Mouse (Mus musculus): ENCODE data around the gene Polr1c. TPM values are rescaled to one million over a fixed set of nuclear protein-coding genes. Genes with fewer than 3 reads are reported as not detected.

Polr1c gene
- total and polyA plus RNA-seq, 2 experiments from 2014 or later: 51.1 to 57.6 TPM

DNA sequence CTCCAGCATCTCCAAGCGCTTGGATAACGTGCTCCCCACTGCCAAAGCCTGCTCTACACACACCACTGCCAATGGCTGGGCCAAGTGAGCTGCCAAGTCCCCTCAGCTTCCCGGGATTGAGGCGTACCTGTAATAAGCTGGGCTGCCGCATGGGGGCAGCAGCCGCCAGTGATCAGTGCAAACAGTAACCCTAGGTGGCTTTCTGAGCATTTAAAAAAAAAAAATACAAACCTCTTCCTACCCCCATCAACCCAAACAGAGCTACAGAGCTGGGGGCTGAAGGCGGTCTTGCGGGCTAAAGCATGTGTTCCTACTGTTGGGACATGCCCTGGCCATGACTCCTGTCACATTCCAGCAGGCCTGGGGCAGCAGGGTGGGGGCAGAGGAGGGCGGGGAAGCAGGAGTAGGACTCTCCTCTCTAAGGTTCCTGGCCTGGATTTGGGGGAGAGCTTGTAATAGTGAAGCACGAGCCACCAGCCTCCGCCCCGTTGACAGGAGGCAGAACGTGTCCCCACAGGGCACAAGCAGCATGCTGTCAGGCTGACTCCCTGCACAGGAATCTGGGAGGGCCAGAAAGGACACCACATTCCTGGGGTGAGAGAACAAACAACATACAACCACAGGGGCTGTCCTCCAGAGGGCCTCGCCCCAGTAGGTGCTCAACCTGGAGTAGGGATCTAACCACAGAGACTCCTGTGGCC is 18.2 kb upstream of the Polr1c start:
- ATAC-seq: peak; percentile 85
- Histone ChIP-seq H3K4me3 (ENCODE audit: low read depth, low read length) (no peak overlapping the region), H3K4me2 (ENCODE audit: low read depth) (no peak overlapping the region), H3K4me1 (ENCODE audit: insufficient read depth) (no peaks in the 10 kb centered on the region), H3K9ac (no peak overlapping the region), H3K36me3 (ENCODE audit: insufficient read depth) (peaks cover 32% of the 10 kb centered on the region), H3K27me3 (ENCODE audit: insufficient read depth, low read length) (no peaks in the 10 kb centered on the region), H3K27ac (ENCODE audit: low read depth, low read length) (no peak overlapping the region), H3K9me3 (ENCODE audit: low read length) (no peaks in the 10 kb centered on the region)
- peak; percentile 95 for TF ChIP-seq CTCF (IDR thresholded peaks at IDR 0.05; ENCODE audit: low read depth)
- peak; percentile 93 for DNase-seq
- 27% methylated on average over 14 of the region's 14 CpGs for WGBS

- no peak for DNase-seq
- no peak for ATAC-seq
- 81% methylated on average over 12 of the region's 12 CpGs for WGBS
- H3K4me1 ChIP-seq (ENCODE audit: insufficient read depth): no peaks in the 10 kb centered on the region
- H3K27me3 ChIP-seq (ENCODE audit: insufficient read depth, low read length): no peaks in the 10 kb centered on the region
- H3K27ac ChIP-seq (ENCODE audit: low read depth, low read length): no peak overlapping the region
- peaks cover 36% of the 10 kb centered on the region for H3K36me3 ChIP-seq (ENCODE audit: insufficient read depth)
- H3K9me3 ChIP-seq (ENCODE audit: low read length): no peaks in the 10 kb centered on the region
- no peak overlapping the region for H3K4me3 ChIP-seq (ENCODE audit: low read depth, low read length)
- TF ChIP-seq CTCF (IDR thresholded peaks at IDR 0.05; ENCODE audit: low read depth): no peak
- H3K4me2 ChIP-seq (ENCODE audit: low read depth): no peak overlapping the region
- H3K9ac ChIP-seq: no peak overlapping the region
Measured at GRCm38 (mm10) chr17:46265502-46265901, 17.6 kb upstream of the Polr1c start.

DNA sequence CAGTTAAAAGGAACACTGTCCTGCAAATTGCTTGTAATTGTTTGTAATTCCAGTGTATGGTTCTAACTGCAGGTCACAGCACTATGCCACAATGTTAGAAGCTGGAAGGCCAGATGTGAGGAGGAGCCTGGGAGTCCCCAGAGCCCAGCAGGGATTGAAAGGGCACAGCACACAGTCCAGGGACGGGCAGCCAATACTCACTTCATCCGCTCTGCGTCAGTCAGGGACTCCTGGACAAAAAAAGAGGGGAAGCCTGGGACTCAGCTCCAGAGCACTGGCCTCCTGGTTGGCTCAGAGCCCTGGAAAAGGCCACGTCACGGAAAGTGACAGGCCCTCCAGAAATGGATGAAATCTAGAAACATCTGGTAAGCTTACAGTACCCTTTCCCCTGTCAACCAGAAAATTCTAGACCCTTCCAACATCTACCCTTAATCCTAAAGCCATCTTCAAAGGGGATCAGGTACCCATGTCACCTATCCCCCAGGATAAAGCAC is 14.4 kb upstream of the Polr1c start:
- no peak for DNase-seq
- no peaks in the 10 kb centered on the region for H3K9me3 ChIP-seq (ENCODE audit: low read length)
- WGBS: 82% methylated on average over 5 of the region's 5 CpGs
- no peak for ATAC-seq
- peaks cover 60% of the 10 kb centered on the region for H3K36me3 ChIP-seq (ENCODE audit: insufficient read depth)
- H3K27me3 ChIP-seq (ENCODE audit: insufficient read depth, low read length): no peaks in the 10 kb centered on the region
- no peak overlapping the region for H3K9ac ChIP-seq
- H3K4me2 ChIP-seq (ENCODE audit: low read depth): no peak overlapping the region
- no peak overlapping the region for H3K27ac ChIP-seq (ENCODE audit: low read depth, low read length)
- no peaks in the 10 kb centered on the region for H3K4me1 ChIP-seq (ENCODE audit: insufficient read depth)
- no peak for TF ChIP-seq CTCF (IDR thresholded peaks at IDR 0.05; ENCODE audit: low read depth)
- no peak overlapping the region for H3K4me3 ChIP-seq (ENCODE audit: low read depth, low read length)

DNA sequence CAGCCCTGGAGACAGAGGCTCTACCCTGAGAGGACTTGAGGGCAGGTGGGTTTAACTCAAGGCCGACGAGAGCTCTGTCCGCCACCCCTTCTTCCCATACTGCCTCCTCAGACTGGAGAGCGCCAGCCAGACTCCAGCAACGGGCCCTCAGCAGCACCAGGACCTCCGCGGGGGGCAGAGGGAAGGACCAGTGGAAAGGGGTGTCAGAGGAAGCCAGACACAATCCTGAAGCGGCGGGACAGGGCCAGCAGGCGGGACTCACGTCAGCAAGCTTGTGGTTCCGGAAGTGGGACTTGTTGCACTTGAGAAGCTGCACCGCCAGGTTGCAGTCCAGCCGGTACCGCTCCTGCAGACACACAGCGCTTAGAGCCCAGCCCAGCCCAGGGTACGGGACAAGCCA is 11.8 kb upstream of the Polr1c start:
- WGBS: 90% methylated on average over 17 of the region's 17 CpGs
- Histone ChIP-seq H3K27ac (ENCODE audit: low read depth, low read length) (no peak overlapping the region), H3K4me2 (ENCODE audit: low read depth) (no peak overlapping the region), H3K36me3 (ENCODE audit: insufficient read depth) (peaks cover 61% of the 10 kb centered on the region), H3K4me3 (ENCODE audit: low read depth, low read length) (no peak overlapping the region), H3K9ac (no peak overlapping the region), H3K4me1 (ENCODE audit: insufficient read depth) (peaks cover 8% of the 10 kb centered on the region), H3K27me3 (ENCODE audit: insufficient read depth, low read length) (no peaks in the 10 kb centered on the region), H3K9me3 (ENCODE audit: low read length) (no peaks in the 10 kb centered on the region)
- no peak for TF ChIP-seq CTCF (IDR thresholded peaks at IDR 0.05; ENCODE audit: low read depth)
- ATAC-seq (no peak), DNase-seq (no peak)

- ATAC-seq: no peak
- WGBS: 85% methylated on average over 30 of the region's 30 CpGs
Measured at GRCm38 (mm10) chr17:46258279-46259053, 10.6 kb upstream of the Polr1c start.

DNA sequence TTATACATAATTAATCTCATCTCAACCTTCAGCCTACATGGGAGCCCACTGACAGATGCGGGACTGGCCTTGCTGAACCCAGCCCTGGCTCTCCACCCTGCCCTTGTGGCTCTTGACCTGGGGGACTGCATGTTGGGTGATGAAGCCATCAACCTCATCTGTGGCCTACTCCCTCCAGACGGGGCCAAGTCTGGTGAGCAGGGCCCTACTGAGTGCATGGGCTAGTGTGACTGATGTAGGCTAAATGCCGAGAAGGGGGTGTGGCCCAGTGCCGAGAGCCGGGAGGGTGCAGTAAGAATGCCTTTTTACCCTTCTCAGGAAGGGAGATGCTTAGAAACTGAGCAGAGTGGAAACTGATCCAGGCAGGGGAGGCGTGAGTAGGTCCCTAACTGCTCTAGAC is 7.3 kb upstream of the Polr1c start:
- Histone ChIP-seq H3K4me1 (ENCODE audit: insufficient read depth) (peaks cover 14% of the 10 kb centered on the region), H3K4me3 (ENCODE audit: low read depth, low read length) (peak overlapping the region; percentile 74), H3K9ac (peak overlapping the region; percentile 89), H3K36me3 (ENCODE audit: insufficient read depth) (peaks cover 42% of the 10 kb centered on the region), H3K4me2 (ENCODE audit: low read depth) (peak overlapping the region; percentile 89), H3K27me3 (ENCODE audit: insufficient read depth, low read length) (no peaks in the 10 kb centered on the region), H3K9me3 (ENCODE audit: low read length) (no peaks in the 10 kb centered on the region), H3K27ac (ENCODE audit: low read depth, low read length) (no peak overlapping the region)
- no peak for TF ChIP-seq CTCF (IDR thresholded peaks at IDR 0.05; ENCODE audit: low read depth)
- WGBS: 26% methylated on average over 6 of the region's 6 CpGs
- ATAC-seq (no peak), DNase-seq (no peak)

More at GRCm38 (mm10) chr17:46258279-46259053, 10.6 kb upstream of the Polr1c start:
- Histone ChIP-seq H3K9me3 (ENCODE audit: low read length) (no peaks in the 10 kb centered on the region), H3K36me3 (ENCODE audit: insufficient read depth) (peaks cover 50% of the 10 kb centered on the region), H3K27me3 (ENCODE audit: insufficient read depth, low read length) (no peaks in the 10 kb centered on the region), H3K9ac (no peak overlapping the region), H3K27ac (ENCODE audit: low read depth, low read length) (no peak overlapping the region), H3K4me1 (ENCODE audit: insufficient read depth) (peaks cover 10% of the 10 kb centered on the region), H3K4me2 (ENCODE audit: low read depth) (no peak overlapping the region), H3K4me3 (ENCODE audit: low read depth, low read length) (no peak overlapping the region)
- TF ChIP-seq CTCF (IDR thresholded peaks at IDR 0.05; ENCODE audit: low read depth): no peak
- no peak for DNase-seq

GRCm38 (mm10) chr17:46254106-46254505 is 6.3 kb upstream of the Polr1c start:
- H3K9ac ChIP-seq: peak overlapping the region; percentile 89
- WGBS: 3% methylated on average over 43 of the region's 54 CpGs
- H3K36me3 ChIP-seq (ENCODE audit: insufficient read depth): peaks cover 35% of the 10 kb centered on the region
- peak overlapping the region; percentile 89 for H3K4me2 ChIP-seq (ENCODE audit: low read depth)
- peak; percentile 53 for DNase-seq
- H3K4me1 ChIP-seq (ENCODE audit: insufficient read depth): peaks cover 16% of the 10 kb centered on the region
- peak overlapping the region; percentile 86 for H3K27ac ChIP-seq (ENCODE audit: low read depth, low read length)
- H3K27me3 ChIP-seq (ENCODE audit: insufficient read depth, low read length): no peaks in the 10 kb centered on the region
- TF ChIP-seq CTCF (IDR thresholded peaks at IDR 0.05; ENCODE audit: low read depth): no peak
- no peaks in the 10 kb centered on the region for H3K9me3 ChIP-seq (ENCODE audit: low read length)
- H3K4me3 ChIP-seq (ENCODE audit: low read depth, low read length): peak overlapping the region; percentile 74
- peak; percentile 44 for ATAC-seq
